Mouse (Mus musculus) thymus, postnatal 10 days (tissue): ENCODE results near the gene Pip5k1b.

Experiments used
- DNase-seq, 2 experiments: peaks; one replicate each; pipeline ENCODE4 v3.0.0; 2021; ENCODE audit warnings: low spot score in 2 of 2

Pip5k1b gene

GRCm38 (mm10) chr19:24518384-24518783, 37.3 kb downstream of the Pip5k1b start:
- DNase-seq = no peak

DNA sequence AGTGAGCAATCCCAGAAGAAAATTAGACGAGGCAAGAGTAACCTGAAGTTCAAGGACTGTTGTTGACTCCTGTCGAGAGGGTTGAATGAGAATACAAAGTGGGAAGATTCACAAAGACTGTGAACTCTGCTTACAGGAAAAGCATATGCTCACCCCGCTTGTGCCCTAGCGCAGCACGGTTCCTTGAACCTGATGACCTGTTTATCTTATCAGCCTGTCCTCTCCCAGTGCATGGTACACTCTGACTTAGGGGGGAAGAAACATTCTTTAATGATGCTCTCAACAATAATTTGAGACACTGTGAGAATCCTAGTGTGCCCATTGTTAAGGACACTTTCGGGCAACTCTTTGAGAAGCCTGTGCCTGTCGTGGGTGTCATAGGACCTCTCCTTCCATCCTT, 38.6 kb downstream of the Pip5k1b start:
- no peak for DNase-seq

- no peak for DNase-seq
Observed at GRCm38 (mm10) chr19:24515941-24516340, 39.7 kb downstream of the Pip5k1b start.

GRCm38 (mm10) chr19:24514661-24515642, 40.7 kb downstream of the Pip5k1b start:
- no peak for DNase-seq

- DNase-seq = no peak
Observed at GRCm38 (mm10) chr19:24513105-24513843, 42.4 kb downstream of the Pip5k1b start.

GRCm38 (mm10) chr19:24511939-24512338, 43.7 kb downstream of the Pip5k1b start:
- no peak for DNase-seq

GRCm38 (mm10) chr19:24509391-24509790, 46.3 kb downstream of the Pip5k1b start:
- no peak for DNase-seq

GRCm38 (mm10) chr19:24508087-24508767, 47.4 kb downstream of the Pip5k1b start:
- DNase-seq = no peak

GRCm38 (mm10) chr19:24502736-24503421, 52.8 kb downstream of the Pip5k1b start:
- peak; percentile 23 to 25 for DNase-seq

DNA sequence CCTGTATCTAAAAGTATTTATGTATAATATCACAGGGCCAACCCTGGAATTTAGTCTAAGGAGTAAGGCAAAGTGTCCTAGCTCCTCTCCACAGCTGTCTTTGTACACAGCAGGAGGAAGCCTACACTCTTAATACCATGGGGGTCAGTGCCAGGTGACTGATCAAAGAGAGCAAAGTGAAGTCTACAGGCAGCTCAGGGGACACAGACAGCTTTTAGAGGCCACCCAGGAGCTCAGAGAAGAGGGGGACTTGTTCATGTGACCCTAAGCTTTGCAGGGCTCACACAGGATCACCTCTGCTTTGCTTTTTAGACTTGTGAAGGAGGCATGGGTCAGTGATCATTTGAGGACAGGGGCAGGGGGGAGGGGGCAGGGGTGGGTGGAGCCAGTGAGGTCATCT, 54.1 kb downstream of the Pip5k1b start:
- DNase-seq = no peak

DNA sequence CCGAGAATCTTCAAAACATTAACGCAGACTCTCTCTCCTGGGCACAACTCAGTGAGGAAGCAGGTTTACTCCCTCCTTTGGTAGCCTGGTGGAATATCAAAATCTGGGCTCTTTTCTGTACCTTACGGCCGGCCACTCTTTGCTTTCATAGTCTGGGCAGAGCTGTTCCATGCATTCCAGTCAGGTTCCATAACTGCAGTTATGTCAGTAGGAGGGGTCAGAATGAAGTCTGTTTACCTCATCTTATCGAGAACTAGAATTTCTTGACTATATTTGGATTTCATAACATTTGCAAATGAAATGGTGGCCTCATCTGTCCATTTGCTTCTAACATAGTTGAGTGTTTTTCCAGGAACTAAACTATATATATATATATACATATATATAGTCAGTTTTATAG, 55.2 kb downstream of the Pip5k1b start:
- peak in 1 of 2 experiments; percentile 9 for DNase-seq

- no peak for DNase-seq
Observed at GRCm38 (mm10) chr19:24499291-24499690, 56.4 kb downstream of the Pip5k1b start.

- no peak for DNase-seq
Observed at GRCm38 (mm10) chr19:24493887-24494286, 61.8 kb downstream of the Pip5k1b start.

DNA sequence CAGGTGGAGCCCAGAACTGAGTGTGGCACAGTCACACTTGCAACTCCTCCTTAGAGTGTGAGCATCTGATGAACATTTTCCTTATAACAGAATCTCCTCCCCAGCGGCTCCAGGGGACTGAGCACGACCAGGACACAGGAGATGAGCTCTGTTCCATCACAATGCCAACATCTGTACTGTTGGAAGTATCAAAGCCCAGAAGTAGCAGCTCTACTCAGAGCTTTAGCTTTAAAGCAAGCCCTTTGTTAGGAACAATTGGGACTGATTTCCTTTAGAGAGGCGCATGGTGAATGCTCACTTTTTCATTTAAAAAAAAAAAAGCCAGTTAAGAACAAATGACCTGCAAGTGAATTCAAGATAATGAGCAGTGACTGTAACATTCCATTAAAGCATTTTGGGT, 63.8 kb downstream of the Pip5k1b start:
- DNase-seq = no peak

- DNase-seq = no peak
Observed at GRCm38 (mm10) chr19:24490275-24490674, 65.4 kb downstream of the Pip5k1b start.

DNA sequence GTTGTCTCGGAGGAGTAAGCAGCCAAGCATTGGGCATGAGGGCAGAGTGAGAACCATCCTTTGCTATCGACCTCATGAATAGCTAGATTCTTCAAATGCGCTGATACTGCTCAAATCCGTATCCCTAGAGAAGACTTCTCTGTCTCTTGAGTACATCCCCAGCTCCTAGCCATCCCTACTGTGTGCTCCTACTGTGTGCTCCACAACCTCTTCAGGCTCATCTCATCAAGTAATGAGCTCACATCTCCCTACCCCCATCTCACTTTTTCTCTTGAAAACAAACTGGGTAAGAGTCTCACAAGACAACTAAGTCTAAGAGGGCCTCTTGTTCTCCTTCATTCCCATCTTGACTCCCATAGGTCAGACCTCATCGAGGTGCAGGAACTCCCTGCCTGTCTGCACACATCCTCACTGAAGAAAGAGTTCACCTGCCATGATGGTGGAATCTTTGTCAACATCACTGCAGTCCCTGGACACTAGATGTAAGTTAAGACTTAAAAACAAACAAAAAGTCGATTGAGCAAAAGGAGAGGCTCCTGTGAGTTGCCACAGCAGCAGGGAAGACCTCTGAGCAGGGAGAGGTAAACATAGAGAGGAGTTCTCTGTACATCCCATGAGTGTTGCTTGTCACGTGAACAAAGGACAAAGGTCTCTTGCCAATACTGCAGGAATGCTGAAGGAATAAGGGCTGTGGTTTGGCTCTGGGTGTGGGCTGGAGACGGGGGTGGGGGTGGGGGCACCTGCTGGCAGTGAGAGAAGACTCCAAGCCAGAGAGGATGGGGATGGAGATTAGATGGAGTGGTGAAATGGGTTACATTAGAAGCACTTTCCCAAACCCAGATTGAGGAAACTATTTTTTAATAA, 69.0 kb downstream of the Pip5k1b start:
- no peak for DNase-seq

DNA sequence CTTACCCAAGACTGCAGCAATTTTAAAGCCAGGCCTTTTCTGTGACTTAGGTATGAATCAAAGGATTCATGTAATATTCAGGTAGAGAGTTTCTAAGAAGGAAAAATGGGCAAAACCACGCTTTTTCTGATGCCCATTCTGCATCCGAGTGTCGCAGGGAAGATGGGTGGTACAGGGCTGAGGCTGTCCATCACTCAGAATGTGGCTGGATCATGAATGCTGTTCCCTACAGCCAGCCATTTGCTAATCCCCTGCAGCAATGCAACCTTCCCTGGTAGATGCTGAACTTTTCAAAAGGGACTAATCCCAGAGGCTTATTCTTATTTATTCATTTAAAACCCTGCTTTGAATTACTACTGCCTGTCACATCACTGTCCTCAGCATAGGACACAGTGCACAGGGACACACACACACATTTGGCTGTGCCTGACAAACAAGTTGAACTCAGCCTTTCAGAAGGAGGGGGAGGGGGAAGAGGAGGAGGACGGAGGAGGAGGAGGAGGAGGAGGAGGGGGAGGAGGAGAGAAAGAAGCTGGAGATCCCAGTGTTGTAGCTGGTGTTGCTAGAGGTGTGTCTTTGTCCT, 71.0 kb downstream of the Pip5k1b start:
- DNase-seq = no peak

DNA sequence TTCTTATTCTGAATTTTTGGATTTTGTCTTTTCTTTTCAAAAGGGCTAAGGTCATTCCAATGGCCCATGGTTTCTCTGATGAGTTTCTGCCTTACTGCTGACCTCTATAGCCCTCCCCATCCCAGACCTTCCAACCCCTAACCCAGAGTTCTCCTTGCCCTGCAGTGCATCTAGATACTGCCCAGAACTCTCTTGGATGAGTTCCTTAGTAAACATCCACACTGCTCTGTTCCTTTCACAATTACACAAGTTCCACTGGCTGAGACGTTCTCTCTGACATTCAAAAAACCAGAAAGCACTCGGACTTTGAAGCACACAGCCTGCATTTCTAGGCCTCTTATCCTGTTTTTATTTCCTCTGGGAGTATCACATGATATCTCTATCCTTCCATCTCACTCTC, 74.8 kb downstream of the Pip5k1b start:
- no peak for DNase-seq

- DNase-seq = peak; percentile 86 to 92
Observed at GRCm38 (mm10) chr19:24476929-24477882, 78.5 kb downstream of the Pip5k1b start, which contains the start of gene Fam122a. Gene Fam122a (minus strand): TSS chr19:24477356.
